Mouse (Mus musculus) heart, adult 2 months (tissue): ENCODE results near the gene Nsmf. TPM values are rescaled to one million over a fixed set of nuclear protein-coding genes. Genes with fewer than 3 reads are reported as not detected.

ENCODE experiments used
- DNase-seq, 2 experiments: peaks; one replicate each; pipeline ENCODE4 v3.0.0; 2021
- H3K27ac ChIP-seq: fragments of 200-600 bp; 2 replicates; pipeline ENCODE4 v1.8.1; 2022
- H3K27me3 ChIP-seq: fragments of 200-500 bp; 2 replicates; pipeline ENCODE4 v1.6.1; 2012; ENCODE audit warnings: mild to moderate bottlenecking, low read length, inconsistent platforms, mixed read lengths; ENCODE audit not compliant: control insufficient read depth, insufficient read depth
- H3K36me3 ChIP-seq: fragments of 200-500 bp; 2 replicates; pipeline ENCODE4 v1.6.1; 2012; ENCODE audit warnings: low read length, inconsistent platforms; ENCODE audit not compliant: control insufficient read depth, insufficient read depth
- H3K4me1 ChIP-seq: fragments of 200-500 bp; 2 replicates; pipeline ENCODE4 v1.6.1; 2011; ENCODE audit warnings: low read length; ENCODE audit not compliant: control insufficient read depth, insufficient read depth
- H3K4me3 ChIP-seq: fragments of 200-600 bp; 2 replicates; pipeline ENCODE4 v1.8.1; 2022
- H3K79me2 ChIP-seq: fragments of 200-500 bp; replicated peaks from 2 replicates; pipeline ENCODE4 v1.6.1; 2012; ENCODE audit warnings: mild to moderate bottlenecking, inconsistent platforms, low read length, moderate library complexity, mixed read lengths; ENCODE audit not compliant: control insufficient read depth, insufficient read depth
- H3K9ac ChIP-seq: fragments of 200-500 bp; 2 replicates; pipeline ENCODE4 v1.6.1; 2012; ENCODE audit warnings: low read depth, mild to moderate bottlenecking, control low read depth, inconsistent platforms, low read length, mixed read lengths
- CTCF ChIP-seq: fragments of 200-600 bp; IDR thresholded peaks from 2 replicates; pipeline ENCODE4 v1.8.1; 2022; ENCODE audit warnings: antibody characterized with exemption, mild to moderate bottlenecking, moderate library complexity
- EP300 ChIP-seq: fragments of 200-500 bp; IDR thresholded peaks from 2 replicates; pipeline ENCODE4 v1.6.1; 2011; ENCODE audit warnings: low read depth, low read length, control low read depth; ENCODE audit not compliant: insufficient read depth
- POLR2A ChIP-seq: fragments of 200-500 bp; IDR thresholded peaks from 2 replicates; pipeline ENCODE4 v1.6.1; 2011; ENCODE audit warnings: mild to moderate bottlenecking, low read depth, low read length, control low read depth; ENCODE audit not compliant: insufficient read depth
- WGBS: fragments of 180-500 bp; shearing (Covaris S2); methylation state at CpG from one replicate; pipeline ENCODE4 v1.1.7; 2018; 5-methylcytosine and 5-hydroxymethylcytosine counted together
- intact Hi-C: fragments of 180-260 bp; cut with DNase I; formaldehyde crosslinking; loops from one replicate; pipeline ENCODE4 v1.15.1; 2025
- polyA plus RNA-seq: library from polyadenylated mRNA; depleted of rRNA; stranded (reverse); fragments of >200 nt; gene quantifications from 2 replicates; pipeline ENCODE4 v1.2.3, GENCODE M21; 2012
- total RNA-seq, 2 experiments: library from RNA; stranded (reverse); gene quantifications; 2 replicates each; pipeline ENCODE4 v1.2.3; 2021

The Nsmf gene
- total and polyA plus RNA-seq, 3 experiments, result 12.4 to 46.9 (median 13.3) TPM

DNA sequence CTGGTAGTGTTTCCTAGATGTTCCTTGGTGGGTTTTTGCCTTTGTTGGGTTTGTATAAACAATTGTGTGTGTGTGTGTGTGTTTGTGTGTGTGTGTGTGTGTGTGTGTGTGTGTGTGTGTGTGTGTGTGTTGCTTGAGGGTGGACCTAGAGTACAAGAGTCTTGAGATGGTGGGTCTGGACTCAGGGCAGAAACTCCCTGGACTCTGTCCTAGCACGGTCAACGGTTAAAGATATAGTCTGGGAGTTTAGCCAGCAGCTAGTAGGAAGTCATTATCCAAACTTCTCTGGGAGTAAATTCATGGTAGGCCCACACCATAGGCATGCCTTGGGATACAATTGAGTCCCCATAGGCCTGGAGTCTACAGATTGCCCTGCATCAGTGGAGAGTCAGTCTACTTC lies 33.7 kb downstream of the Nsmf start:
- WGBS, result 15% methylated on average over 2 of the region's 2 CpGs
- Histone ChIP-seq H3K27ac (no peak overlapping the region), H3K4me1 (no peaks in the 10 kb centered on the region), H3K27me3 (no peaks in the 10 kb centered on the region), H3K79me2 (no peaks in the 10 kb centered on the region), H3K36me3 (no peaks in the 10 kb centered on the region), H3K4me3 (no peak overlapping the region), H3K9ac (no peak overlapping the region)
- no peak for TF ChIP-seq POLR2A
- no peak for TF ChIP-seq EP300
- TF ChIP-seq CTCF, result no peak
- intact Hi-C loops, result no loop called here
- DNase-seq, result no peak

DNA sequence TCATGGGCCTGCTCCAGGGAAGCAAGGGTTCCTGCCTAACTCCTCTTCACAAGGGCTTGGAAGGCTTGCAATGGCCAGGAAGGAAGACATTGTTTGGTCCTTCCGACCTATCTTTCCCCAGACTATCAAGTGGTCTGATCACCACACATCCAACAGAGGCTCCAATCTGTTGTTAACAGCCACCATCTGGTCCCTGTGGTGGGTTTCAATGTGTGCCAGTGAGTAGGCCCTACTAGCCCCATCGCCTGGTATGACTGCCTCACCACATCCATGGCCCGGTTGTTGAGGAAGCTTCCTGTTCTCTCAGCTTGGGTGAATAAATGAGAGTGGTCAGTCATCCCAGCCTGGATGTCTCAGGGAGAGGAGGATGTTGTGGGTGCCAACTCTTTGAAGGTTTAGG lies 34.5 kb downstream of the Nsmf start:
- H3K4me3 ChIP-seq, result no peak overlapping the region
- no peak for DNase-seq
- no peaks in the 10 kb centered on the region for H3K4me1 ChIP-seq
- H3K79me2 ChIP-seq, result no peaks in the 10 kb centered on the region
- TF ChIP-seq CTCF, result no peak
- TF ChIP-seq EP300, result no peak
- no peak for TF ChIP-seq POLR2A
- H3K27me3 ChIP-seq, result no peaks in the 10 kb centered on the region
- no peak overlapping the region for H3K27ac ChIP-seq
- no peaks in the 10 kb centered on the region for H3K36me3 ChIP-seq
- intact Hi-C loops, result no loop called here
- 66% methylated on average over 3 of the region's 3 CpGs for WGBS
- no peak overlapping the region for H3K9ac ChIP-seq

DNA sequence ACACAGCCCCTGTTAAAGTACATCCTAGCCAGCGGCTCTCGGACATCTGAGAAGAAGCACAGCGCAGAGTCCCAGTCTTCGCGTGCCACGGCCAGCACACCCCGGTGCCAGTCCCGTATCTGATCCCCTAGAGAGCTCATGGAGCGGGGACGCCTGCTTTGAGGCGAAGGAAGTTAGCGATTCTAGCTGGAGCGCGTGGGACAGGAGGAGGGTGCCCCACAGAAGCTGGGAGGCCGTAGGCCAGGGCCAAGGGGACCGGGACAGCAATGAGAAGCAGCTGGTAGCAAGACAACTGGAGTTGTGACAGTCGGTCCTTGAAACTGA lies 40.6 kb downstream of the Nsmf start:
- no peaks in the 10 kb centered on the region for H3K4me1 ChIP-seq
- no peak for TF ChIP-seq EP300
- TF ChIP-seq POLR2A, result no peak
- TF ChIP-seq CTCF, result no peak
- WGBS, result 50% methylated on average over 17 of the region's 17 CpGs
- intact Hi-C loops, result loop anchor here (5.0 kb wide), 1 partner anchor 63 kb away; no protein-coding TSS in a partner anchor
- no peak overlapping the region for H3K9ac ChIP-seq
- no peak overlapping the region for H3K27ac ChIP-seq
- H3K4me3 ChIP-seq, result no peak overlapping the region
- no peaks in the 10 kb centered on the region for H3K36me3 ChIP-seq
- no peak for DNase-seq
- no peaks in the 10 kb centered on the region for H3K27me3 ChIP-seq
- no peaks in the 10 kb centered on the region for H3K79me2 ChIP-seq

DNA sequence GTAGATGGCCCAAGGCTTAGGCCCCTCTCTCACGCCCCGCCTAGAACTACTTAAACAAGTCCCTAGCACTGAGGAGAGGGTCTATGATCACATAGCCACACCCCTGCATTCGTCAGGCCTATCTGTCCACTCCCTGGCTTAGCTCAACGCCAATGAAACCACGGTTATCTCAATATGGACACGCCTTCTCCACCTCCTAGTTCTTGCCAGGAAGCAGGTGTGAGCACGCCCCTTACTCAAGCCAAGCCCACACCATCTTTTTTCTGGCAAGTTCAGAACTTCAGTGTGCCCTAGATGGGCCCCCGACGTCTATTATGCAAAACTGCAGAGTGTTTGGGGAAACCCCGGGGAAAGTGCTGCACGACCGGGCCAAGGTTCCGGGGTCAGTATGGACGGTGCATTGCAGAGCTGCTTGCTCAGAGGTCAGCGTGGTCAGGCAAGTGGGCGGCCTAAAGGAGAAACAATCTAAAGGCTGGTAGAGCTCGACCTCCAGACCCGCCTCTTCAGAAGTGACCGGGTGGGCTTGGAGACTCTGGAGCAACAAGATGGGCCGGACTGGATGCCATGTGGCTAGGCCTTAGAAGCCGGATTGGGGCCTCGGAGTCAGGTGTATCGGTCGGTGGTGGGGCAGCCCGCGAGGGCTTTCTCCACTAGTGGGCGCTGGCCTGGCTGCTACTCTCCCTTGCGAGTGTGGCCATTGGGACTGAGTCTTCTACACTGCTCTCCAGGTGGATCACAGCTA lies 41.1 kb downstream of the Nsmf start, which contains the start of gene Noxa1:
TSS of gene Noxa1 (minus strand) at position 41 of the 742 bp plus-strand sequence.
- Histone ChIP-seq H3K27me3 (no peaks in the 10 kb centered on the region), H3K79me2 (no peaks in the 10 kb centered on the region), H3K4me1 (no peaks in the 10 kb centered on the region), H3K27ac (no peak within 1 kb of the TSS), H3K36me3 (no peaks in the 10 kb centered on the region), H3K4me3 (no peak within 1 kb of the TSS), H3K9ac (no peak within 1 kb of the TSS)
- WGBS, result 55% methylated on average over 28 of the region's 28 CpGs
- intact Hi-C loops, result loop anchor here (5.0 kb wide), 1 partner anchor 62 kb away; no protein-coding TSS in a partner anchor
- no peak for DNase-seq
- TF ChIP-seq POLR2A (no peak), CTCF (no peak), EP300 (no peak)

DNA sequence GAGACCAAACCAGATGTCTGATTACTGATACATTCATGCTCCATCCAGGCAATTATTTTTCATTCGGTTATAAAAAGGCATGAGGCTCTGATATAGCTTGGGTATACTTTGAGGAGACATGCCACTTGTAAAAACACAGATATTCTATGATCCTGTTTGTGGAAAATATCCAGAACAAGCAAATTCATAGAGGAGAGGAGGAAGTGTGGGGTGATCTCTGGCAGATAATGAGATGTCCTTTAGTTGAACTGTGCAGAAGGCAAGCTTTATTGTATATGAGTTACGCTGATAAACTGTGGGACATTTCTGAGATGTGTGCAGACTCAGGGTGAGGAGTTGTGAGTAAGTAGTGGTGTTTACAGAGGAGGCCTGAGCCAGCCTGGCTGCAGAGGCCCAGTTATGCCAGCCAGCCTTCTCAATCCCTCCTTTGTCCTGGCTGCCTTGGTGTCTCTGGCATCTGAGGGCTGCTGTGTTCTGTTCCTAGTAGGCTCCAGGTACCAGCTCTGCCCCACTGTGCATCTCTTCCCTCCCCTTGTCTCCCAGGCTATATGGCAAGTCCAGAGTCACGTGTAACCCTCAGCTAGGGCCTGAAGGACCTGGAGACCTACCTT lies 44.0 kb downstream of the Nsmf start:
- WGBS, result 60% methylated on average over 3 of the region's 3 CpGs
- Histone ChIP-seq H3K36me3 (no peaks in the 10 kb centered on the region), H3K79me2 (no peaks in the 10 kb centered on the region), H3K4me1 (no peaks in the 10 kb centered on the region), H3K9ac (no peak overlapping the region), H3K27me3 (no peaks in the 10 kb centered on the region), H3K4me3 (no peak overlapping the region), H3K27ac (no peak overlapping the region)
- DNase-seq, result no peak
- intact Hi-C loops, result loop anchor here (5.0 kb wide), 1 partner anchor 59 kb away; no protein-coding TSS in a partner anchor
- TF ChIP-seq CTCF (no peak), POLR2A (no peak), EP300 (no peak)

DNA sequence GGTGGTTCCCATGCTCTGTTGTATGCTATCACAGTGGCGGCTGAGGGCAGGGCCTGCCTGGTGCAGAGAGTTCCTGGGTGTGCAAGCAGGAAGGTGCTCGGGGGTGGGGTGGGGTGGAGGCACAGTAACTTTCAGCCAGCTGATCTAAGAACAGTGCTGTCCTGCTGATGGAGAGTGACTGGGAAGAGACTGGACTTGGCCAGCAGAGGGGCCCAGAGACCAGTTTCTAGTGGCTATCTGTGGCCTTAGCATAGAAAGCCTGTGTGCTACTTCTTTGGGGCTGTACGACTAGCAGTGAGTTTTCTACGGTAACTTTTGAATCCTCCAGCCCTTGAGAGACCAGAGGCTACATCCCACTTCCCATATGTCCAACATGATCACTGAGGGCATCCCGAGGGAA lies 44.8 kb downstream of the Nsmf start:
- intact Hi-C loops, result loop anchor here (5.0 kb wide), 1 partner anchor 58 kb away; no protein-coding TSS in a partner anchor
- WGBS, result 36% methylated on average over 5 of the region's 5 CpGs

More for the DNA sequence above, 44.8 kb downstream of the Nsmf start:
- no peak overlapping the region for H3K4me3 ChIP-seq
- H3K9ac ChIP-seq, result no peak overlapping the region
- H3K27ac ChIP-seq, result no peak overlapping the region
- H3K4me1 ChIP-seq, result no peaks in the 10 kb centered on the region
- no peaks in the 10 kb centered on the region for H3K79me2 ChIP-seq
- H3K27me3 ChIP-seq, result no peaks in the 10 kb centered on the region
- H3K36me3 ChIP-seq, result no peaks in the 10 kb centered on the region
- peak; percentile 22 to 45 for DNase-seq
- TF ChIP-seq EP300, result 0 out of 2 replicates have a peak, but pooled peaks have one; percentile 55
- TF ChIP-seq POLR2A, result no peak
- TF ChIP-seq CTCF, result peak; percentile 73
